Mouse (Mus musculus): ENCODE data around the gene Epyc. TPM values are rescaled to one million over a fixed set of nuclear protein-coding genes. Genes with fewer than 3 reads are reported as not detected.

Gene Epyc
- not detected for polyA plus RNA-seq (2017; shearing (Covaris generic))

DNA sequence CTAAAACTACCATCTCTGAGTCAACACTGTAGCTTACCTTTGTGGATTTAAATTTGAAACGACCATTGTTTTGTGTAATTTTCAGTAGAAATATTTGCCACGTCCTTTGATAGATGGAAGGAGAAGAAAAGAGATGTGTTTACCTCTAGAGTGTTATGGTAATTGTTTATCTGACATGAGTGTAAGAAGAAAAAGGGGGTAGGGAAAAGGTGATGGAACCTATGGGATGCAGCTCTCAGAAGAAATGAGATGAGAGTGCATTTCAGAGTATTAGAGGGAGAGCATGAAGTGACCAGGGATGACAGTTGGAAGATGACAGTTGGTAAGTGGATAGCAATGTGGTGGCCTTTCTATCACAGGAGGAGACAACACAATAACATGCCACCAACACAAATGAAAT, at the start of gene Epyc:
Gene Epyc, plus strand, starts transcription at position 301 of the 400 bp plus-strand sequence.

DNA sequence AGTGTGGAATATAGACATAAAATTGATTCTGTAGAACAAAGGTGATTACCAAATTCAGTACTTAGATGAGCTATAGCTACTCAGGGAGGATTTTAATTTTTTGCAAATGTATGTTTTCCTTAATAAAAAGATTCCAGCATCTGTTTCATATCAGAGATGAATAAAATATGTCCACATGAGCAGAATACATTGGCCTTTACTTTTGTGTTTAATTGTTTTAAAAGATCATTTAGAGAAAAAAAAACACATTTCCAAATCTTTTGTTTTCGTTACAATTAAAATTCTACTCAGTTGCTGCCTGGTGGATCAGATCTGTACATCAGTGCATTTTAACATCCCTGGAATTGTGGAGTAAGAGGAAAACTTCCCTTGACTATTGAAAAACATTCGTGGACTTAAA, 37.3 kb upstream of the Epyc start, which contains the start of gene Kera:
Gene Kera, plus strand, starts transcription at position 301 of the 400 bp plus-strand sequence.

DNA sequence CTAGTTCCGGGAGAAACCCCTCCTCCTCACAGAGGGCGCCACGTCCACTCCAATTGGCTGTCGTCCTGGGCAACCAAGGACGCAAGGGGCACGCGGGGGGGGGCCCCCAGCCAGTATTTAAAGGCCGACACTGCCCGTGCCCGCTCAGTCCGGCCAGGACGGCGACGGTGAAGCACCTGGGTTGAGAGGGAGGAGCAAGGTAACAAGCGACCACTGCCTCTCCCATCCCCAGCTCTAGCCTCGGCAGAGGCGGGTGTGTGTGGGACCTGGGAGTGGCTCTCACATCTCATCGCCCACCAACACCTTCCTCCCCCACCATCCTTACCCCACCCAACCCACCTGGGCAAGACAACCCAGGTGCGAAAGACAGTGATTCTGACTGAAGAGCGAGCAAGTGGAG, 49.0 kb downstream of the Epyc start, which contains the start of gene Ccer1:
Gene Ccer1, plus strand, starts transcription at position 147 of the 400 bp plus-strand sequence.

DNA sequence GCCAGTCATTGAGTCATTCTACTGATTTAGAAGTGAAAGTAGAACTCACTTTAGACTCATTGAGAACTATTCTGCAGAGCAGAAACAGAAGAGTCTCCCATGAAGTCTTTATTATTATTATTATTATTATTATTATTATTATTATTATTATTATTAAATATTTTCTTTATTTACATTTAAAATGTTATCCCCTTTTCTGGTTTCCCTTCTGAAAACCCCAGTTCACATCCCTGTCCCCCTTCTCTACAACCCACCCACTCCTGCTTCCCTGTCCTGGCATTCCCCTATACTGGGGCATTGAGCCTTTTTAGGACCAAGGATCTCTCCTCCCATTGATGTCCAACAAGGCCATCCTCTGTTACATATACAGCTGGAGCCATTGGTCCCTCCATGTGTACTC, 82.8 kb downstream of the Epyc start, which contains the start of gene C030005K15Rik:
Gene C030005K15Rik, minus strand, starts transcription at position 101 of the 400 bp plus-strand sequence.

Other genes starting within 250 kb of the Epyc start
- gene Dcn, start 164.5 kb upstream of the Epyc start, polyA plus RNA-seq (2017; shearing (Covaris generic)): under 1 TPM in 1 of 2 experiments, not detected in 1; 0.39 TPM
- under 1 TPM in 1 of 2 experiments, not detected in 1; 0.27 TPM for gene Lum, start 78.9 kb upstream of the Epyc start, polyA plus RNA-seq (2017; shearing (Covaris generic))
- gene Kera, start 37.2 kb upstream of the Epyc start, polyA plus RNA-seq (2017; shearing (Covaris generic)): not detected
- gene Ccer1, start 49.0 kb downstream of the Epyc start, polyA plus RNA-seq (2017; shearing (Covaris generic)): under 1 TPM in 1 of 2 experiments, not detected in 1; 0.65 TPM
- gene C030005K15Rik, start 82.7 kb downstream of the Epyc start, polyA plus RNA-seq (2017; shearing (Covaris generic)): under 1 TPM in 1 of 2 experiments, not detected in 1; 0.49 TPM

Data from inflammation-experienced regulatory T-cells (primary cell).